ENCODE assay signal across 12 mouse cellular contexts in genomic region chr2:25094785-25095108, GRCm38 (mm10). TPM values are rescaled to one million over a fixed set of nuclear protein-coding genes. Genes with fewer than 3 reads are reported as not detected.
DNase-seq lines count a peak whose midpoint lies in the region; ATAC-seq and TF ChIP-seq lines count a peak whose summit lies in the region.
"Had no signal": no experiment of that assay in that cellular context is flagged by ENCODE, and none has a peak within 500 bp of the region (broad histone marks: within the 10 kb centered on the region; RNA-seq: fewer than 3 reads in every experiment).

No protein-coding gene starts in this region.

- WGBS in heart, embryonic 13.5 days, result 29% methylated on average over 17 of the region's 17 CpGs
- whole genome bisulfite sequencing in midbrain, embryonic 11.5 days, result 41% methylated on average over 17 of the region's 17 CpGs
- WGBS in midbrain, embryonic 14.5 days, result 47% methylated on average over 17 of the region's 17 CpGs
- WGBS in limb, embryonic 13.5 days, result 35% methylated on average over 17 of the region's 17 CpGs
- 33% methylated on average over 17 of the region's 17 CpGs for WGBS in stomach, postnatal 0 days

- H3K9ac ChIP-seq in heart, embryonic 13.5 days, result no peak overlapping the region
- no peak overlapping the region for H3K9ac ChIP-seq in midbrain, embryonic 11.5 days (ENCODE audit: low read length)
- no peak overlapping the region for H3K9ac ChIP-seq in midbrain, embryonic 14.5 days (replicated peaks; ENCODE audit: low read length)
- H3K9ac ChIP-seq in limb, embryonic 13.5 days, result peak overlapping the region; percentile 19; the same call in 1 of the 2 replicates
- peak overlapping the region; percentile 23; the same call in 1 of the 2 replicates for H3K9ac ChIP-seq in stomach, postnatal 0 days (ENCODE audit: low read length)

- H3K4me3 ChIP-seq in heart, embryonic 13.5 days, result peak overlapping the region; percentile 25
- H3K4me3 ChIP-seq in midbrain, embryonic 11.5 days (ENCODE audit: low read depth, low read length), result no peak overlapping the region
- no peak overlapping the region for H3K4me3 ChIP-seq in midbrain, embryonic 14.5 days (replicated peaks; ENCODE audit: low read depth, low read length)
- H3K4me3 ChIP-seq in limb, embryonic 13.5 days, result peak overlapping the region; percentile 11
- H3K4me3 ChIP-seq in stomach, postnatal 0 days (ENCODE audit: low read depth, low read length), result peak overlapping the region; percentile 2; the same call in 1 of the 2 replicates

- H3K27ac ChIP-seq in heart, embryonic 13.5 days (replicated peaks), result no peak overlapping the region
- H3K27ac ChIP-seq in midbrain, embryonic 11.5 days (ENCODE audit: low read depth, low read length), result no peak overlapping the region
- H3K27ac ChIP-seq in midbrain, embryonic 14.5 days (replicated peaks; ENCODE audit: low read depth, low read length), result no peak overlapping the region
- H3K27ac ChIP-seq in limb, embryonic 13.5 days, result no peak overlapping the region
- H3K27ac ChIP-seq in stomach, postnatal 0 days (replicated peaks), result 0 out of 2 replicates have a peak overlapping the region, but pooled peaks have one; percentile 25

- TF ChIP-seq CTCF in stomach, postnatal 0 days (IDR thresholded peaks at IDR 0.05; ENCODE audit: low read depth), result no peak

- ATAC-seq in heart, embryonic 13.5 days (ENCODE audit: extremely low read depth, insufficient number of reproducible peaks, low FRiP score, low TSS enrichment), result no peak
- ATAC-seq in midbrain, embryonic 11.5 days (ENCODE audit: low FRiP score), result no peak
- ATAC-seq in midbrain, embryonic 14.5 days (ENCODE audit: low FRiP score, low TSS enrichment), result no peak
- no peak for ATAC-seq in limb, embryonic 13.5 days (ENCODE audit: low FRiP score, low read depth)
- no peak; the same call in 1 of the 2 replicates for ATAC-seq in stomach, postnatal 0 days (ENCODE audit: low FRiP score, low TSS enrichment)
- ATAC-seq: forebrain, embryonic 16.5 days had no signal

- peaks cover 59% of the 10 kb centered on the region for H3K27me3 ChIP-seq in heart, embryonic 13.5 days (replicated peaks)
- peaks cover 3% of the 10 kb centered on the region for H3K27me3 ChIP-seq in midbrain, embryonic 11.5 days (ENCODE audit: control insufficient read depth, insufficient read depth, low read length)
- H3K27me3 ChIP-seq in midbrain, embryonic 14.5 days (ENCODE audit: control insufficient read depth, insufficient read depth, low read length), result no peaks in the 10 kb centered on the region
- peaks cover 42% of the 10 kb centered on the region for H3K27me3 ChIP-seq in limb, embryonic 13.5 days
- H3K27me3 ChIP-seq in stomach, postnatal 0 days (ENCODE audit: control insufficient read depth, insufficient read depth, low read length), result no peaks in the 10 kb centered on the region

- H3K9me3 ChIP-seq in heart, embryonic 13.5 days, result no peaks in the 10 kb centered on the region
- no peaks in the 10 kb centered on the region for H3K9me3 ChIP-seq in midbrain, embryonic 11.5 days (ENCODE audit: control insufficient read depth, low read length)
- H3K9me3 ChIP-seq in midbrain, embryonic 14.5 days (ENCODE audit: control insufficient read depth, low read length), result no peaks in the 10 kb centered on the region
- H3K9me3 ChIP-seq in limb, embryonic 13.5 days, result no peaks in the 10 kb centered on the region
- H3K9me3 ChIP-seq in stomach, postnatal 0 days (ENCODE audit: control insufficient read depth, low read length), result no peaks in the 10 kb centered on the region

- H3K4me1 ChIP-seq in heart, embryonic 13.5 days, result peaks cover 4% of the 10 kb centered on the region; the same call in 1 of the 2 replicates
- H3K4me1 ChIP-seq in midbrain, embryonic 11.5 days (ENCODE audit: control insufficient read depth, insufficient read depth, low read length), result peaks cover 6% of the 10 kb centered on the region
- H3K4me1 ChIP-seq in midbrain, embryonic 14.5 days (ENCODE audit: control insufficient read depth, insufficient read depth, low read length), result peaks cover 4% of the 10 kb centered on the region
- H3K4me1 ChIP-seq in limb, embryonic 13.5 days, result peaks cover 7% of the 10 kb centered on the region; the same call in 1 of the 2 replicates
- H3K4me1 ChIP-seq in stomach, postnatal 0 days (replicated peaks; ENCODE audit: control insufficient read depth, insufficient read depth), result no peaks in the 10 kb centered on the region

- H3K36me3 ChIP-seq in heart, embryonic 13.5 days, result no peaks in the 10 kb centered on the region
- no peaks in the 10 kb centered on the region for H3K36me3 ChIP-seq in midbrain, embryonic 11.5 days (ENCODE audit: control insufficient read depth, insufficient read depth, low read length)
- no peaks in the 10 kb centered on the region for H3K36me3 ChIP-seq in midbrain, embryonic 14.5 days (ENCODE audit: control insufficient read depth, insufficient read depth, low read length)
- H3K36me3 ChIP-seq in limb, embryonic 13.5 days, result no peaks in the 10 kb centered on the region
- no peaks in the 10 kb centered on the region for H3K36me3 ChIP-seq in stomach, postnatal 0 days (ENCODE audit: control insufficient read depth, insufficient read depth, low read length)

- no peak for DNase-seq in heart, adult 18-20 months
- DNase-seq in midbrain, embryonic 11.5 days (ENCODE audit: low spot score, missing footprints), result no peak
- no peak for DNase-seq in midbrain, embryonic 14.5 days
- DNase-seq in stomach, postnatal 0 days (ENCODE audit: low spot score), result no peak
- no peak for DNase-seq in adrenal gland, adult 8-10 months
- DNase-seq in gastrocnemius, postnatal 25 days, result no peak
- DNase-seq: cerebellum, adult 11 months; kidney, adult 2 months; lung, adult 2 months had no signal

- H3K4me2 ChIP-seq in heart, embryonic 13.5 days, result peak overlapping the region; percentile 52
- H3K4me2 ChIP-seq in midbrain, embryonic 11.5 days, result peak overlapping the region; percentile 19
- no peak overlapping the region for H3K4me2 ChIP-seq in midbrain, embryonic 14.5 days (ENCODE audit: low read length)
- H3K4me2 ChIP-seq in limb, embryonic 13.5 days (replicated peaks), result peak overlapping the region; percentile 43
- peak overlapping the region; percentile 46 for H3K4me2 ChIP-seq in stomach, postnatal 0 days (replicated peaks; ENCODE audit: low read depth)

- no peak for TF ChIP-seq EP300 in stomach, postnatal 0 days (optimal IDR thresholded peaks at IDR 0.05)

RNA-seq across cellular contexts. Expression of gene Noxa1, which starts 0.2 kb away (rescaled TPM):
- polyA plus RNA-seq in heart, embryonic 13.5 days (2015; fragmentation: Nextera tagmentation; extraction: Ambion mirVana), result 0.09 TPM in 1 of 2 replicates, not detected in the other
- total RNA-seq in heart, adult 18-20 months (2021), result not detected
- not detected in 2 replicates for polyA plus RNA-seq in midbrain, embryonic 11.5 days (2014; fragmentation: Nextera tagmentation; extraction: Ambion mirVana)
- polyA plus RNA-seq in midbrain, embryonic 14.5 days (2014; fragmentation: Nextera tagmentation; extraction: Ambion mirVana), result not detected in 2 replicates
- polyA plus RNA-seq in limb, embryonic 13.5 days (2015; fragmentation: Nextera tagmentation; extraction: Ambion mirVana), result 0.11 TPM in 1 of 2 replicates, not detected in the other
- polyA plus RNA-seq in stomach, postnatal 0 days (2015; fragmentation: Nextera tagmentation; extraction: Ambion mirVana), result 4.0 and 4.4 TPM in 2 replicates
- total RNA-seq in adrenal gland, adult 8-10 months (2022), result not detected
- total RNA-seq in gastrocnemius, postnatal 25 days (2021), result not detected
- polyA plus RNA-seq: forebrain, embryonic 16.5 days; kidney, adult 2 months had no signal

RNA-seq across cellular contexts. Expression of gene Entpd8, which starts 14.6 kb away (rescaled TPM):
- polyA plus RNA-seq in heart, embryonic 13.5 days (2015; fragmentation: Nextera tagmentation; extraction: Ambion mirVana), result not detected in 2 replicates
- total RNA-seq in heart, adult 18-20 months (2021), result not detected
- polyA plus RNA-seq in midbrain, embryonic 11.5 days (2014; fragmentation: Nextera tagmentation; extraction: Ambion mirVana), result not detected in 2 replicates
- not detected in 2 replicates for polyA plus RNA-seq in midbrain, embryonic 14.5 days (2014; fragmentation: Nextera tagmentation; extraction: Ambion mirVana)
- not detected in 2 replicates for polyA plus RNA-seq in limb, embryonic 13.5 days (2015; fragmentation: Nextera tagmentation; extraction: Ambion mirVana)
- polyA plus RNA-seq in stomach, postnatal 0 days (2015; fragmentation: Nextera tagmentation; extraction: Ambion mirVana), result 3.3 TPM in 2 replicates
- under 1 TPM in 1 of 4 experiments, not detected in 3; 0.27 TPM for total RNA-seq in adrenal gland, adult 8-10 months (2022)
- total RNA-seq in gastrocnemius, postnatal 25 days (2021), result not detected
- polyA plus RNA-seq: forebrain, embryonic 16.5 days had no signal

RNA-seq across cellular contexts. Expression of gene Nsmf, which starts 40.6 kb away (rescaled TPM):
- 49.4 and 51.0 TPM in 2 replicates for polyA plus RNA-seq in heart, embryonic 13.5 days (2015; fragmentation: Nextera tagmentation; extraction: Ambion mirVana)
- total RNA-seq in heart, adult 18-20 months (2021), result 10 to 100 TPM; 11.2 to 13.6 TPM
- 34.2 and 34.7 TPM in 2 replicates for polyA plus RNA-seq in midbrain, embryonic 11.5 days (2014; fragmentation: Nextera tagmentation; extraction: Ambion mirVana)
- polyA plus RNA-seq in midbrain, embryonic 14.5 days (2014; fragmentation: Nextera tagmentation; extraction: Ambion mirVana), result 99.3 and 125 TPM in 2 replicates
- 75.9 and 82.9 TPM in 2 replicates for polyA plus RNA-seq in limb, embryonic 13.5 days (2015; fragmentation: Nextera tagmentation; extraction: Ambion mirVana)
- 23.5 and 30.2 TPM in 2 replicates for polyA plus RNA-seq in stomach, postnatal 0 days (2015; fragmentation: Nextera tagmentation; extraction: Ambion mirVana)
- total RNA-seq in adrenal gland, adult 8-10 months (2022), result 10 to 100 TPM; 41.6 to 84.4 (median 63.1) TPM
- 10 to 100 TPM; 12.8 to 15.9 TPM for total RNA-seq in gastrocnemius, postnatal 25 days (2021)

Comparison
In these comparisons a context has a peak if more than half of its experiments do, and no peak if none do; other contexts are left out.
1. H3K4me3 ChIP-seq: peak in heart, embryonic 13.5 days (single experiment), limb, embryonic 13.5 days (single experiment) and stomach, postnatal 0 days (single experiment); none in midbrain, embryonic 11.5 days (single experiment) and midbrain, embryonic 14.5 days (single experiment).
2. H3K9ac ChIP-seq: peak in limb, embryonic 13.5 days (single experiment) and stomach, postnatal 0 days (single experiment); none in heart, embryonic 13.5 days (single experiment), midbrain, embryonic 11.5 days (single experiment) and midbrain, embryonic 14.5 days (single experiment).